In genomic region chr16:38522129-38523084, GRCm38 (mm10) we compare ENCODE assay signal across 1 mouse cellular context.
TF ChIP-seq lines count a peak whose summit lies in the region.

Gene Timmdc1, minus strand, starts transcription at chr16:38522663.

TF ChIP-seq in CH12.LX, 34 proteins besides CTCF, POLR2A, EP300 and RAD21 (continued from another document):
- TF ChIP-seq UBTF (IDR thresholded peaks at IDR 0.05; ENCODE audit: low read depth, low read length) (0 out of 2 replicates have a peak, but pooled peaks have one; percentile 32), SMC3 (IDR thresholded peaks at IDR 0.05; ENCODE audit: low read depth, low read length) (no peak), USF1 (IDR thresholded peaks at IDR 0.05; ENCODE audit: low read depth, low read length) (no peak), IRF4 (IDR thresholded peaks at IDR 0.05; ENCODE audit: low read depth, low read length) (peak; percentile 76), ETS1 (conservative IDR thresholded peaks at IDR 0.05; ENCODE audit: low read depth, low read length) (peak; percentile 27; the same call in 1 of the 2 replicates), ZMIZ1 (IDR thresholded peaks at IDR 0.05; ENCODE audit: low read depth, low read length) (peak; percentile 43; the same call in 1 of the 2 replicates)
